Mouse (Mus musculus) frontal cortex, postnatal 25 days (tissue): ENCODE results near the gene Ror2.

Experiments
- DNase-seq, 2 experiments: peaks; one replicate each; pipeline ENCODE4 v3.0.0; 2022; ENCODE audit warnings: low spot score in 2 of 2

The Ror2 gene

GRCm38 (mm10) chr13:53067949-53068348 lies 218.0 kb downstream of the Ror2 start:
- no peak for DNase-seq

GRCm38 (mm10) chr13:53065122-53065521 lies 220.8 kb downstream of the Ror2 start:
- no peak for DNase-seq

- no peak for DNase-seq
Observed at GRCm38 (mm10) chr13:53064681-53065080, 221.2 kb downstream of the Ror2 start.
